Mouse (Mus musculus) thymus, adult 18-20 months (tissue): ENCODE measurements around the gene Dmac2.

Experiments used
- DNase-seq, 2 experiments: peaks; one replicate each; pipeline ENCODE4 v3.0.0; 2022; ENCODE audit warnings: mixed read lengths in 2 of 2

Dmac2 gene

GRCm38 (mm10) chr7:25617376-25618160 lies 1.6 kb upstream of the Dmac2 start:
- no peak for DNase-seq

GRCm38 (mm10) chr7:25619722-25619991 lies 443 bp downstream of the Dmac2 start:
- no peak for DNase-seq

GRCm38 (mm10) chr7:25620101-25620500 lies 887 bp downstream of the Dmac2 start:
- no peak for DNase-seq

- DNase-seq, result no peak
Observed at GRCm38 (mm10) chr7:25620751-25621150, 1.5 kb downstream of the Dmac2 start.

- DNase-seq, result no peak
Observed at GRCm38 (mm10) chr7:25623857-25624370, 4.7 kb downstream of the Dmac2 start.

- no peak for DNase-seq
Observed at GRCm38 (mm10) chr7:25624851-25625250, 5.6 kb downstream of the Dmac2 start.

- no peak for DNase-seq
Observed at GRCm38 (mm10) chr7:25625594-25626250, 6.5 kb downstream of the Dmac2 start.

- peak; percentile 56 to 71 for DNase-seq
Observed at GRCm38 (mm10) chr7:25626509-25627430, 7.6 kb downstream of the Dmac2 start, which contains the start of gene B3gnt8. Gene B3gnt8 (plus strand): TSS chr7:25626654.

GRCm38 (mm10) chr7:25627431-25628322 lies 8.5 kb downstream of the Dmac2 start:
- peak; percentile 70 to 72 for DNase-seq

- DNase-seq, result no peak
Observed at GRCm38 (mm10) chr7:25628323-25628620, 9.1 kb downstream of the Dmac2 start.

GRCm38 (mm10) chr7:25632679-25633078 lies 13.5 kb downstream of the Dmac2 start:
- no peak for DNase-seq

- DNase-seq, result peak in 1 of 2 experiments; percentile 53
Observed at GRCm38 (mm10) chr7:25636373-25636772, 17.2 kb downstream of the Dmac2 start.

- no peak for DNase-seq
Observed at GRCm38 (mm10) chr7:25637099-25637498, 17.9 kb downstream of the Dmac2 start.

GRCm38 (mm10) chr7:25639754-25640153 lies 20.5 kb downstream of the Dmac2 start:
- no peak for DNase-seq

- DNase-seq, result no peak
Observed at GRCm38 (mm10) chr7:25644136-25644535, 24.9 kb downstream of the Dmac2 start.

- DNase-seq, result no peak
Observed at GRCm38 (mm10) chr7:25644631-25645030, 25.4 kb downstream of the Dmac2 start.

GRCm38 (mm10) chr7:25645074-25645473 lies 25.9 kb downstream of the Dmac2 start:
- DNase-seq, result no peak

- peak; percentile 70 to 84 for DNase-seq
Observed at GRCm38 (mm10) chr7:25647574-25648123, 28.4 kb downstream of the Dmac2 start.

- DNase-seq, result no peak
Observed at GRCm38 (mm10) chr7:25649839-25650238, 30.6 kb downstream of the Dmac2 start.

- peak in 1 of 2 experiments; percentile 60 for DNase-seq
Observed at GRCm38 (mm10) chr7:25651281-25651680, 32.1 kb downstream of the Dmac2 start.

GRCm38 (mm10) chr7:25652244-25652759 lies 33.1 kb downstream of the Dmac2 start:
- DNase-seq, result no peak
